Mouse (Mus musculus): ENCODE measurements around the gene Serinc2.
A peak's percentile ranks its signal among the peaks of the same experiment; 100 is the strongest.
"Not testable (repeated sequence)": the region's sequence is repeated elsewhere in the genome, so short reads cannot be mapped to it uniquely, and the experiment has no call there.

Serinc2 gene

DNA sequence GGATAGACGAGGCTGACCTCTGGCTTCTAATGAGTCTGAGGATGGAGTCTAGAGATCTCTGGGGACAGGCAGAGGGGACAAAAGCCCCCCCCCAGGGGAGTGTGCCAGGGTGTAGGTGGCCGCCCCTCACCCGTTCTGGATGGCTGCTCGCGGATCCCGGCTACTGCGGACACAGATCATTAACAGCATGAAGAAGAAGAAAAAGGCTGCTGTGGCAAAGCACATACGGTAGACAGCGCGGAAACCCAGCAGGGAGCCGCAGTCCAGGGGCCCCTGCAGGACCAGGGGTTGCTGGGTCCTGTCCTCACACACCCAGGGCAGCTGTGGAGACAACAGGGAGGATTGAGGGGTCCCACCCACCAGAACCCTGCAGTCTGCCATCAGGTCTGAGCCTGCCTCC lies 14.9 kb downstream of the Serinc2 start:
- no peak for DNase-seq (ENCODE audit: low spot score in 2 of 2)

GRCm38 (mm10) chr4:130260406-130260805 lies 18.6 kb downstream of the Serinc2 start:
- no peak for DNase-seq (ENCODE audit: low spot score in 2 of 2)

- DNase-seq (ENCODE audit: low spot score in 2 of 2): peak in 1 of 2 experiments; percentile 31
Observed at GRCm38 (mm10) chr4:130252441-130253157, 26.4 kb downstream of the Serinc2 start.

GRCm38 (mm10) chr4:130251763-130252162 lies 27.2 kb downstream of the Serinc2 start:
- DNase-seq (ENCODE audit: low spot score in 2 of 2): no peak

DNA sequence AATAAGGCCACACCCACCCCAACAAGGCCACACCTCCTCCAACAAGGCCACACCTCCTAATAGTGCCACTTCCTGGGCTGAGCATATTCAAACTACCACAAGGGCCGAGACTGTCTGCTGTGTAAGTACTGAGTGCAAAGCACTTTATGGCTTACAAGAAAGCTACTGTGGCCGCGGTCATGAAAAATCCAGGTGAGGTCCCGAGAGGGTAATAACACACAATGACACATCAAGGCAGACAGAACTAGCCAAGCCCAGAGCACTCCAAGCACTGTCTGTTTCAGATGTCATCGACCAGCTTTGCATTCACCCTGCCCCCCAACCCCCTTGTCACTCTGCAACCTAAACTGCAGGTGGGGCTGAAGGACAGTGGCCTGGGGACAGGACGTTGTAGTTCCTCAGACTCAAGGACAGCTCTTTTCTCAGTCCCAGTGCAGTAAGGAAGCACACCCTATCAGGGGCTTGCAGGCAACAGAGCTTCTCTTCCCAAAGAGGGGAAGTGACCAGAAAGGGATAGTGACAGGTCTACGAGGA lies 27.8 kb downstream of the Serinc2 start:
- DNase-seq (ENCODE audit: low spot score in 2 of 2): no peak

- no peak for DNase-seq (ENCODE audit: low spot score in 2 of 2)
Observed at GRCm38 (mm10) chr4:130248636-130249035, 30.4 kb downstream of the Serinc2 start.

DNA sequence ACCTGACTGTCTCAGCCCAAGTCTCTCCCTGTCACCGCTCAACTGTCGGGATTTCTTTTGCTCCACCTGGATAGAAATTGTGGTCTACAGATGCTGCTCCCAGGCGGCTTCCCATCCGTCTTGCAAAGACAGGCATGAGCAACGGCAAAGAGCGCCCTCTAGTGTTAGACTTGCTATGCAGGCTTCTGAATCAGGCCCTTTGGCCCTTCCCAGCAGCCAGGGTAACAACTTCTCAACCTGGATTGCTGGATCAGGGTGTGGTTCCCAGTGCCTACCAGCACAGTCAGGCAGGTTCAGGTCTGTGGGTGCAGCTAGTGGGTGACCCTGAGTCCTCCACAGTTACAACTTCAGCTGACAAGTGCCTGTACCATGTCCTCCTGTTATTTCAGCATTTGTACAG lies 32.9 kb downstream of the Serinc2 start:
- peak; percentile 40 to 77 for DNase-seq (ENCODE audit: low spot score in 2 of 2)

DNA sequence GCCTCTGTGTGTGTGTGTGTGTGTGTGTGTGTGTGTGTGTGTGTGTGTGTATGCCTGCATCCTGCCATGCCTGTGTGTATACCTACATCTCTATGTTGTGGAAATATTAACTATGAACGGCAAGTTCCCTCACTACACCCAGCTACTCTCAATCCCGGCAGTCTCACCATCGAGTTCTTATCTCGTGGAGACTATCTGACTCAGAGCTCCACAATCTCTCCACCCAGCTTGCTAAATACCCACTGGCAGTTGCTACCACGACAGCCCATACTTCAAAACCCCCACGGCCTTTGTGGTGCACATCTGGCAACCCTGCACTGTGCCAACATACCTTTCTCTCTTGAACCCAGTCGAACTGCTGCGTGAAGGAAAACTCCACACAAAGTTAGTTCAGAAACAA lies 34.3 kb downstream of the Serinc2 start:
- DNase-seq (ENCODE audit: low spot score in 2 of 2): no peak

GRCm38 (mm10) chr4:130243621-130244020 lies 35.4 kb downstream of the Serinc2 start:
- not testable (repeated sequence) for DNase-seq (ENCODE audit: low spot score in 2 of 2)

- no peak for DNase-seq (ENCODE audit: low spot score in 2 of 2)
Observed at GRCm38 (mm10) chr4:130242956-130243355, 36.0 kb downstream of the Serinc2 start.

DNA sequence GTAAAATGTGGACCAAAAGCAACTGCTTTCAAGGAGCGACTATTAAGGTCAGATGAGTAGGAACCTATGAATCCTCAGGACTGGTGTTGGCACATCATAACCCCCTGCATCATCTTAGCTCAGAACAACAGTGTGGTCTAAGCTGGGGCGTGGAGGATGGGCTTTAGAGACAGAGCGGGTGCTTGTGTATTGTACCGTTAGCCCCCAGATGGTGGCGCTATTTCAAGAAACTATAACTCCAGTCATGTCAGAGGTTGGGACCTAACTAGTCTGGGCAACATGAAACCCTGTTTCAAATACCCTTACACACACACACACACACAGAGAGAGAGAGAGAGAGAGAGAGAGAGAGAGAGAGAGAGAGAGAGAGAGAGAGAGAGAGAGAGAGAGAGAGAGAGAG lies 38.3 kb downstream of the Serinc2 start:
- no peak for DNase-seq (ENCODE audit: low spot score in 2 of 2)

DNA sequence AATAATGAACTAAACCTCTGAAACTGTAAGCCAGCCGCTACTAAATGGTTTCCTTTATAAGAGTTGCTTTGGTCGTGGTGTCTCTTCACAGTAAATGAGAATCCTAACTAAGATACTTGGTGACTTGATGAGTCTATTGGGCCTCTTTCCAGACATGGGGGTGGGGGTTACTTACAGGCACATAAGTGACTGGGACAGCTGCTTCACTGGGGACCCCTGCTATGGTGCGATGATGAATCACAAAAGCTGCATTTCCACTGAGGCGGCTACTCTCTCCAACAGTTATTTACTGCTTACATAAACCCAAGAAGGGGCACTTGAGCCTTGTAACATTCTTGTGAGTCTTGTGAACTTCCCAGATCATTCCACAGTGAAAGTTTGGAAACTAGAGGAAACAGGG lies 41.4 kb downstream of the Serinc2 start:
- no peak for DNase-seq (ENCODE audit: low spot score in 2 of 2)

DNA sequence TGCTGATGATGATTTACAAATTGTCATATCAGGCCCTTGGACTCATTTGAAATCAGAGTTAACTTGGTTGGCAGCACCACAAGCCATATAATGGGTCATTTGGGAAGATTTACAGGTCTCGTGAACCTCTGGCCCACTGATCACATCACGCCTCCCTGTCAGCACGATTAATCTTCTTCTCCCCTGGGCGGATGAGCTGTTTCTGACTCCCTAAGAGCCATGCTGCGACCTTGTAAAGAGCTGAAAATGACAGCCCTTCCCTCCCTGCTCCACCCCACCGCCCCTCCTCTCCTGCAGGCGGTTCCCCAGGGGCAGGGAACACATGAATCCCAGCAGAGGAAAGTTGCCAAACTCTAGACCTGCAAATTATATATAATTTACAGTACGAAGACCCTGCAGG lies 42.6 kb downstream of the Serinc2 start:
- DNase-seq (ENCODE audit: low spot score in 2 of 2): no peak

GRCm38 (mm10) chr4:130224071-130224470 lies 54.9 kb downstream of the Serinc2 start:
- DNase-seq (ENCODE audit: low spot score in 2 of 2): no peak

DNA sequence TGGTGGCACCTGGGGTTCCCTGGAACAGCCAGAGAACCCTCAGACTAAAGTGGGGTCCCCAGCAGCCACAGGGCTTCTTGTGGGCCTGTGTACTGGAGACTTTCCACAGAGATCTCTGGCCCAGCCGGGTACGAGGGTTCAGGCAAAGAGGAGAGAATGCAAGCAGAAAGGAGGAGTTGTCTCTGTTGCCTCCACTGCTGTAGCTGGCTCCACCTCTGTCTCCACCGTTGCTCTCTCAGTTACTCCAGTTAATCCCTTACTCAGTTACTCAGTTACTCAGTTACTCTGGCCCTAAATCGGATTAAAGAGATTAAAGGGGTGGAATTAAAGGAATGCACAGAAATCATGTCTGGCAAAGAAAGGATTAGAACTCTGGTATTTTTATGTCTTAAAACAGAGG lies 56.8 kb downstream of the Serinc2 start, which contains the start of gene Gm853:
Gm853 (minus strand) TSS at position 223 of the 400 bp plus-strand sequence.
- DNase-seq (ENCODE audit: low spot score in 2 of 2): no peak

DNA sequence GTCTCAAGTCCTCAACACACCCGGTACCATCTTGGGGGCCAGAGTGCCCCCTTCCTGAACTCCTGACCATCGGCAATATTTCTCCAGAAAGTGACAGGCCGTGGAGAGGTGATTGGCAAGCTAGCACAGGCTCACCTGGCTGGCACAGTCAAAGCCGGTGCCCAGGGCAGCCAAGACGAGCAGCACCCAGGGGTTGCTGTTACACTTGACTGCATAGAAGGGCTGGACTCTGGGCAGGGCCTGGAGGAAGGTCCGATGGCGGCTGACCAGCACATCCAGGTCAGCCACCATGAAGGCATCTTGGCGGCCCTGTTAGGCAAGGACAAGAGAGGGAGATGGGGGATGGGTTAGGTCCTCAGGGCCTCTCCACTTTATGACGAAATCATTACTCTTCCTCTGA lies 58.8 kb downstream of the Serinc2 start:
- DNase-seq (ENCODE audit: low spot score in 2 of 2): no peak

DNA sequence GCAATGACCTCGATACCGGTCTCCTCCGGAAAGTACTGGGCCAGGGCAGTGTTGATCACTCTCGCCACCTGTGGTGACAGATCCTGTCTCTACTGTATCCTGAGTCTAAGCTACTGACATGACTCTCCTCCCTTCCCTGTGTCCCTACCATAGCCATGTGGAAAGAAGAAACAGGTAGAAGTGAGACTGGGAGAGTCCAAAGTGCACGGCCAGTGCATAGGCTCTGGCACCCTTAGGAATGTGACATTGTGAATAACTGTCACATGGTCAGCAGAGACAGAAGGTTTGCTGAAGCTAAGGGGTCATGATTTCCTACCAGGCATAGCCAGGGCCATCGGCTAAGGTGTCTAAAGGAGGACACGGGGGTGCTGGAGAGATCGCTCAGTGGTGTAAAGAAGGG lies 63.6 kb downstream of the Serinc2 start:
- DNase-seq (ENCODE audit: low spot score in 2 of 2): no peak

GRCm38 (mm10) chr4:130213857-130214256 lies 65.1 kb downstream of the Serinc2 start:
- DNase-seq (ENCODE audit: low spot score in 2 of 2): no peak

GRCm38 (mm10) chr4:130213197-130213596 lies 65.8 kb downstream of the Serinc2 start:
- no peak for DNase-seq (ENCODE audit: low spot score in 2 of 2)

DNA sequence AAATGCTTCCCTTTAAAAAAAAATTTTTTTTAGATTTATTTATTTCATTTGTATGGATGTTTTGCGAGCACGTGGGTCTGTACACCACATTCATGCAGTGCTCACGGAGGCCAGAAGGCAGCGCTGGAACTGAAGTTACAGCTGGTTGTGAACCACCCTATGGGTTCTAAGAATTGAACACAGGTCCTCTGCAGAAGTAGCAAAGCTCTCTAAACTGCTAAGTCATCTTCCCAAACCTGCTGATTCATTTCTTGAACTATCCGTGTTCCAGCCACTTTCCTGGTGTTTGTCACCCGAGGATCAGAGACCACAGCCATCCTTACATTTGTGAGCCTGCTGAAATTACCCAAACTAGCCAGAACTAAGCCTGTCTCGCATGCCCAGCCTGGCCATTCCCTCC lies 66.6 kb downstream of the Serinc2 start:
- no peak for DNase-seq (ENCODE audit: low spot score in 2 of 2)

- no peak for DNase-seq (ENCODE audit: low spot score in 2 of 2)
Observed at GRCm38 (mm10) chr4:130211870-130212269, 67.1 kb downstream of the Serinc2 start.
